Mouse (Mus musculus) ES-Bruce4 (cell line): Measurements from ENCODE around the gene Serpina9. TPM values are rescaled to one million over a fixed set of nuclear protein-coding genes. Genes with fewer than 3 reads are reported as not detected.

Experiments
- H3K27ac ChIP-seq: 2 replicates; pipeline ENCODE4 v1.5.1; 2012; ENCODE audit warnings: low read length, inconsistent platforms; ENCODE audit not compliant: insufficient read depth
- H3K27me3 ChIP-seq: 2 replicates; pipeline ENCODE4 v1.6.1; 2012; ENCODE audit warnings: mild to moderate bottlenecking, low read length, inconsistent platforms; ENCODE audit not compliant: control insufficient read depth, poor library complexity, insufficient read depth, severe bottlenecking
- H3K36me3 ChIP-seq: 2 replicates; pipeline ENCODE4 v1.6.1; 2012; ENCODE audit warnings: inconsistent platforms, mild to moderate bottlenecking, low read length, moderate library complexity; ENCODE audit not compliant: control insufficient read depth, poor library complexity, insufficient read depth, severe bottlenecking
- H3K4me1 ChIP-seq: one replicate; pipeline ENCODE4 v1.8.1; 2011; ENCODE audit warnings: low read length; ENCODE audit not compliant: control insufficient read depth, insufficient read depth
- H3K4me3 ChIP-seq: 2 replicates; pipeline ENCODE4 v1.5.1; 2011; ENCODE audit warnings: low read depth, mild to moderate bottlenecking, low read length
- H3K9ac ChIP-seq: 2 replicates; pipeline ENCODE4 v1.6.1; 2012; ENCODE audit warnings: low read depth, mild to moderate bottlenecking, inconsistent platforms; ENCODE audit not compliant: poor library complexity, severe bottlenecking
- H3K9me3 ChIP-seq: replicated peaks from 2 replicates; pipeline ENCODE4 v1.6.1; 2012; ENCODE audit warnings: mild to moderate bottlenecking, low read length, inconsistent platforms; ENCODE audit not compliant: control insufficient read depth, poor library complexity, insufficient read depth, severe bottlenecking
- CTCF ChIP-seq: IDR thresholded peaks from one replicate; pipeline ENCODE4 v1.8.1; 2011; ENCODE audit warnings: low read depth, low read length
- EP300 ChIP-seq: IDR thresholded peaks from 2 replicates; pipeline ENCODE4 v1.6.1; 2011; ENCODE audit warnings: low read depth, low read length; ENCODE audit not compliant: insufficient read depth
- POLR2A ChIP-seq: IDR thresholded peaks from one replicate; pipeline ENCODE4 v1.8.1; 2011; ENCODE audit warnings: low read length; ENCODE audit not compliant: insufficient read depth
- polyA plus RNA-seq: library from polyadenylated mRNA; stranded (reverse); fragments of >200 nt; gene quantifications from 2 replicates; pipeline ENCODE4 v1.2.4, GENCODE M21; 2011; ENCODE audit warnings: low read depth; ENCODE audit not compliant: missing spikeins, insufficient read depth, insufficient read length

The Serpina9 gene
- polyA plus RNA-seq, 1 experiment, result not detected

DNA sequence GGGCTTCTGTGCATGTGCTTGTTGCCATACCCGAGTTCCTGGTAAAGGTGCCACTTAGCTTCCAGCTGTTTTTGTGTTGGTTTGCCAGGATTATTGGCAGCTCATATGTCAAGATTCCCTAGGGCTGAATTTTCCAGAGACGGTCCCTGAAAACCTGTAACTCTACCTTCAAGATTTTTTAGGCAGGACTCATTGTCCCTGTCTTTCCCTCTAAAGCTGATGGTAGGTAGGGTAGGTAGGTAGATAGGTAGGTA is 24.1 kb downstream of the Serpina9 start:
- no peaks in the 10 kb centered on the region; the same call in 1 of the 2 replicates for H3K27me3 ChIP-seq
- H3K4me3 ChIP-seq, result no peak overlapping the region
- no peak overlapping the region for H3K9ac ChIP-seq
- no peak overlapping the region for H3K27ac ChIP-seq
- no peaks in the 10 kb centered on the region for H3K4me1 ChIP-seq
- TF ChIP-seq CTCF (no peak), EP300 (no peak), POLR2A (no peak)
- no peaks in the 10 kb centered on the region for H3K9me3 ChIP-seq
- H3K36me3 ChIP-seq, result no peaks in the 10 kb centered on the region

- Histone ChIP-seq H3K9ac (no peak overlapping the region), H3K27me3 (no peaks in the 10 kb centered on the region; the same call in 1 of the 2 replicates), H3K4me3 (no peak overlapping the region), H3K4me1 (no peaks in the 10 kb centered on the region), H3K36me3 (no peaks in the 10 kb centered on the region), H3K9me3 (no peaks in the 10 kb centered on the region), H3K27ac (no peak overlapping the region)
- TF ChIP-seq EP300, result no peak
- no peak for TF ChIP-seq CTCF
- TF ChIP-seq POLR2A, result no peak
These were observed 24.6 kb downstream of the Serpina9 start for GRCm38 (mm10) chr12:103988754-103989513.

DNA sequence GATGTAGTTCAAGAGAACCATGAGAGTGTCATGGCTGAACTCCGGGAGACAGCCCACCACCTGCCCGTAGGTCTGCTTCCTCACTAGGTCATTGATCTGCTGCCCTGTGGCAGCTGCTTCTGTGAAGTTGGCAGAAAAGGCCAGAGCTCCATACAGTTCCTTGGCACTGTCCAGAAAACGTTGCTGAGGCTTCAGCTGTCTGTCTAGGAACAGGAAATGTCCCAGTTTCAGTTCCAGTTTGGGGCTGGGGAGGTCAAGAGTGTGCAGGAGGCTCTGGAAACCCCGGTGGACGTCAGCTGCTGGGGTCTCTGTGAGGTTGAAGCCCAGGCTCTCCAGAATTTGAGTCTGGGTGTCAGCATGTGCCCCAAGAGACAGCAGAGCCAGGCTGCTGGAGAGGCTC is 27.7 kb downstream of the Serpina9 start:
- H3K27me3 ChIP-seq, result no peaks in the 10 kb centered on the region; the same call in 1 of the 2 replicates
- H3K27ac ChIP-seq, result no peak overlapping the region
- no peak overlapping the region for H3K9ac ChIP-seq
- no peak overlapping the region for H3K4me3 ChIP-seq
- no peaks in the 10 kb centered on the region for H3K4me1 ChIP-seq
- H3K36me3 ChIP-seq, result no peaks in the 10 kb centered on the region
- H3K9me3 ChIP-seq, result no peaks in the 10 kb centered on the region
- TF ChIP-seq CTCF, result no peak
- no peak for TF ChIP-seq POLR2A
- no peak for TF ChIP-seq EP300

DNA sequence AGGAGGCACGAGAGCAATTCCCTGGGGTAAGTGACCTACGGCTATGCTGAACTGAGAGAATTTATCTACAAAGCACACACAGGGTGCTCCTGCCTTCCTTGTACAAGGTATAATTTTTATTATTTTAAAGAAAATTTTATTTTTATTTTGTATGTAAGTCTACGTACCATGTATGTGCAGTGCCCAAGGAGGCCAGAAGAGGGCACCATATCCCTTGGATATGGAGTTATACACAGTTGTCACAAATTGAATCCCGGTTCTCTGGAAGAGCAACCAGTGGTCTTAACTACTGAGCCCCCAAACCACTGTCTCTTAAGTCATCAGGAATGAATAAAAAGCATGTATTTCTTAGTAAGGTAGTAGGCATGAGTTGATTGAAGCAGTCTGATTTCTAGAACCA is 28.6 kb downstream of the Serpina9 start:
- no peaks in the 10 kb centered on the region for H3K9me3 ChIP-seq
- no peaks in the 10 kb centered on the region; the same call in 1 of the 2 replicates for H3K27me3 ChIP-seq
- H3K36me3 ChIP-seq, result no peaks in the 10 kb centered on the region
- no peak for TF ChIP-seq CTCF
- TF ChIP-seq EP300, result no peak
- TF ChIP-seq POLR2A, result no peak
- H3K9ac ChIP-seq, result no peak overlapping the region
- H3K27ac ChIP-seq, result no peak overlapping the region
- no peak overlapping the region for H3K4me3 ChIP-seq
- H3K4me1 ChIP-seq, result no peaks in the 10 kb centered on the region

DNA sequence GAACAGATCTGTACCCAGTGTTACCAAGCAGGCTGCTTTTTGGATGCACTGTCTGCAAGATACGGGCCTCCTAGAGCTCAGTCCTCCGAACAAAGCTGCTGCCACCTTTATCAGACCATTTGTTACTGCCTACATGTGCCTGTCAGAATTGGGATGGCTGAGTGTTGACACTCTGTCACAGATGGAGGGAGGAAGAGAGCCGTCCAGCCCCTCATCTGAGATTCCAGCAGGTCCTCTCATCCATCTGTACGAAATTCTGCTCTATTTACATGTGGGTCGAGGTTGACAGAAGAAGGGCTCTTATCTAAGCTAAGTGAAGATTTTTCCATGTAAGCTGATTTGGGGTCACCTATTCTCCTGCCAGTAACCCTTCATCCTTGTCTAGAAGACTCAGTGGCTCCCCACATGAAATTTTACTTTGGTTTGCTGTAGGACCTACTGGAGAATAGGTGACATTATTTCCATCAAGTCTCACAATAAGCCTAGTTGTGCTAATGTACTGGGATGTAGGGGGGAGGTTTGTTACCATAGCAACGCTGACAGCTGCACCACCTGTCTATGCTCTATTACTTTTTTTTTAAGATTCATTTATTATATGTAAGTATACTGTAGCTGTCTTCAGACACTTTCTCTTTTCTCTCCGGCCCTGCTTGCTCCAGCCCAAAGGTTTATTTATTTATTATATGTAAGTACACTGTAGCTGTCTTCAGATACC is 31.8 kb downstream of the Serpina9 start:
- Histone ChIP-seq H3K27me3 (no peaks in the 10 kb centered on the region), H3K4me1 (no peaks in the 10 kb centered on the region), H3K27ac (no peak overlapping the region), H3K9ac (no peak overlapping the region), H3K9me3 (no peaks in the 10 kb centered on the region; the same call in 1 of the 2 replicates), H3K36me3 (no peaks in the 10 kb centered on the region), H3K4me3 (no peak overlapping the region)
- no peak for TF ChIP-seq EP300
- no peak for TF ChIP-seq POLR2A
- TF ChIP-seq CTCF, result no peak

GRCm38 (mm10) chr12:103978294-103978693 is 35.3 kb downstream of the Serpina9 start:
- Histone ChIP-seq H3K9ac (no peak overlapping the region), H3K9me3 (no peaks in the 10 kb centered on the region; the same call in 1 of the 2 replicates), H3K27ac (no peak overlapping the region), H3K27me3 (no peaks in the 10 kb centered on the region), H3K4me3 (no peak overlapping the region), H3K4me1 (no peaks in the 10 kb centered on the region), H3K36me3 (no peaks in the 10 kb centered on the region)
- TF ChIP-seq EP300, result no peak
- TF ChIP-seq CTCF, result no peak
- no peak for TF ChIP-seq POLR2A
